Mouse (Mus musculus): ENCODE results near the gene Lsm3.

Gene Lsm3

DNA sequence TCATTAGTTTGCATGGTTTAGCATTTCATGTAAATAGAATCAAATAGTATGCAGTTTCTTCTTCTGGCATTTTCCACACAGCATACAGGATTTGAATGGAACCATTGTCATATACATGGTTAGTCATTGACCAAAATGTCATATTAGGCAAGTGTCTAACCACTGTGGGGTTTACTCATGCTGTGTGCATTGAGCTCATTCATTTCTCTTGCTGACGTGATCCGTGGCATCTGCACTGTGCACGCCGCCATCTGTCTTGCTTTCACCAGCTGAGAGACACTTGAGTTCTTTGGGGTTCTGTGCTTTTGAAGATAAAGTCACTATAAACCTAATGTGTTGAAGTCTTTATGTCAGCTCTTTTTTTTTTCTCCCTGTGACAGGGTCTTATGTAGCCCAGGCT is 43.6 kb downstream of the Lsm3 start:
- DNase-seq, result no peak

DNA sequence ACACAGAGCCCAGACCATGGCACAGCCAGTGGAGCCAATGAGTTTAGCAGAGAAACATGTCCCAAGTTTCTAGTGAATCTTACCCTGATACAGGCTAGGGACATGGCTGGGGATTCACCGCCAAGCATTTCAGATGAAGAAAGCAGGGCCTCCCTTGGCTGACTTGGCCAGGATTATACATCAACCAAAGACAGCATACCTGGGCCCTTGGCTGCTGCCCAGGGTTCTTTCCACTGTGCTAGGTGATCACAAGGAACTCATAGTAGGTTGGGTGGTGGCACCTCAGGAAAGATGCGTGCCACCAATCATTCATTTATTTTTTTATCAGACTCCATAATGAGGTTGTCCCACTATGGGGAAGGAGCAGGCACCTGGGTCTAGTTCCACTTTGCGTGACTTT is 44.5 kb downstream of the Lsm3 start:
- DNase-seq, result no peak

DNA sequence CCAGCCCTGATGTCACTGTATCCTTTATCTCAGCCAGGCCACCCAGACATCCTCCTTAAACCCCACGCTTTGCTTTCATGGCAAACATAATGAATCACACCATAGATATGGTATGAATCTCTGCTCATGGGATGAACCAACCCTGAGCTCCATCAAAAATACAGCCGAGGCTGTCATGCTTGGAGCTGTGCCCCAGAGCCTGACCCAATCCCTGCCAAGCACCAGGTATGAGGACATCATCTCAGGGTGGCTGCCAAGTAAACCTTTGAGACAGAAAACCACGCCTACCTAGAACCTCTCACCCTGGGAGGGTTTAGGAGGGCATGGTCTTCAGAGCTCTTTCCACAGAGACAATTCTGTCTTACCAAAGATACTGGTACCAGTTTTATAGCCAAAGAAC is 47.3 kb downstream of the Lsm3 start:
- DNase-seq, result no peak

DNA sequence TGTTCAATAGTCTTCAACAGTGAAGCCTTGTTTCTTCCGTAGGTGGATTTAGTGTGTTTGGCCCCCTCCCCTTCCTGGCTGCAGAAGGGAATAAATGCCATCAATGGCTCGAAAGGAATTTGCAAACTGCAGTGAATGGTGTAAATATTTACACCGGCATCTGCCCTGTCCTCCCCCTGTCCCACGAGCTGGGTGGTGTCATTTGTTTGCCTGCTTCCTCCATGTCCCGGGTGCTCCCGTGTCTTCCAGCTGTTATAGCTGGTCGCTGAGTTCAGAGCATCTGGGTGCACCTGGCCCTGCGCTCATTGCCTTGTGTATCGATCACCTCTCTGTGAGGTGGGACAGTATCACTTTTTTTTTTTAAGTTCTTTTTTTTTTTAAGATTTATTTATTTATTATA is 50.7 kb downstream of the Lsm3 start:
- no peak for DNase-seq
